Comparison of ENCODE assay signal across 8 mouse cellular contexts in the genomic region with DNA sequence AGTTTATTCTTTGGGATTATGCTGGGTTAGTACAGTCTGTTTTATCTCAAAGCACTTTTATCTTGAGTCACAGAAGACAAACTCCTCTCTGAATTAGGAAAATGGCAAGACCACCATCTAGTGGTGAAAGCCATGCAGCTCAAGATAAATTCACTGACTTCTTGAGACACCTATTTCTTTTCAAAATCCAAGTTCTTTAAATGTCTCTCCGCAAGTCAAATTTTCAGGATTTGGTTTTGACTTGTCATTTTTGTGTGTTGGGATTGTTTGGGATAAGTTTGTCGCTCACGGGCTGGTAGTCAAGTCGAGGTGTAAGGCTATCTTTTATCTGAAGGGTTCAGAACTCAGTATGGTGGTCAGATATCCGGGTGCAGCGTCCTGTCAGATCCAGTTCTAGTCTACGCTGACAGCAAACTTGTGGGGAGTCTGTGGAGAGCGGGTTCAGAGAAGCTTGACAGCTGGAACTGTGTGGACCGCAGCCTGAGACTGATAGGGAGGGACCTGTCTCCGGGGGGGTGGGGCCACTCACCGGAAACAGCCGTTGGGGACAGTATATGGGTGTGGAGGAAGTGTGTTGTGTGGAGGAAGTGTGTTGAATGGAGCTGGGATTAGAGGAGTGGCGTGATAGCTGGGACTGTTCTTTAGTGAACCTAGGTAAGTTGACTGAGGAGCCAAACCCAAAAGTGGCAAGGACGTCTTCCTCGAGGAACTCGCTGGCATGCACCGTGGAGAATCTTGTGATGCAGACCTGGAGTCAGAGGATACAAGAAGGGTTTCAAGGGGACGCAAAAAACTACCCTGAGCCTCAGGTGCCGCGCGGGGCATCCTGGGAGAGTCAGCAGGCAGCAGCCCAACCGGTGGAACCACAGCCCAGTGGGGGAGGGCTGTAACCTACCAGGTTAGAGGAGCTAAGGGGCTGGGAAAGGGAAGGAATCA. TPM values are rescaled to one million over a fixed set of nuclear protein-coding genes. Genes with fewer than 3 reads are reported as not detected.
DNase-seq lines count a peak whose midpoint lies in the region; ATAC-seq and TF ChIP-seq lines count a peak whose summit lies in the region.

Zfp54 (plus strand) TSS at position 564 of the 936 bp plus-strand sequence.

- H3K79me2 ChIP-seq in MEL (ENCODE audit: control insufficient read depth, insufficient read depth, low read length, poor library complexity): 0 out of 2 replicates have a peak, but pooled peaks cover 1% of the 10 kb centered on the region

- H3K27me3 ChIP-seq in MEL (ENCODE audit: control insufficient read depth in 1 of 2, insufficient read depth in 2 of 2, low read length in 2 of 2): no peaks in the 10 kb centered on the region
- H3K27me3 ChIP-seq in forebrain, embryonic 15.5 days: no peaks in the 10 kb centered on the region
- no peaks in the 10 kb centered on the region for H3K27me3 ChIP-seq in neural tube, embryonic 14.5 days (ENCODE audit: control insufficient read depth, insufficient read depth, low read length)
- H3K27me3 ChIP-seq in testis, adult 2 months (ENCODE audit: control insufficient read depth, insufficient read depth, low read length): no peaks in the 10 kb centered on the region

- TF ChIP-seq CTCF in MEL (IDR thresholded peaks at IDR 0.05 in 2 of 3, conservative IDR thresholded peaks at IDR 0.05 in 1 of 3; ENCODE audit: control insufficient read depth in 1 of 3, insufficient read depth in 1 of 3, low read depth in 2 of 3, low read length in 3 of 3, poor library complexity in 1 of 3, severe bottlenecking in 1 of 3): peak; percentile 15 to 93 (median 86); a peak in 4 of 6 replicates
- peak; percentile 32; the same call in 1 of the 2 replicates for TF ChIP-seq CTCF in testis, adult 2 months (IDR thresholded peaks at IDR 0.05; ENCODE audit: control insufficient read depth, insufficient read depth, insufficient replicate concordance, low read depth, low read length)

- intact Hi-C loops in heart, postnatal 36 days (cut with DNase I): loop anchor here (2.0 to 5.0 kb wide), 4 partner anchors 26 to 191 kb away; no protein-coding TSS in a partner anchor

- no peaks in the 10 kb centered on the region for H3K9me3 ChIP-seq in MEL (replicated peaks; ENCODE audit: insufficient read depth, low read length)
- H3K9me3 ChIP-seq in forebrain, embryonic 15.5 days: no peaks in the 10 kb centered on the region
- H3K9me3 ChIP-seq in neural tube, embryonic 14.5 days (ENCODE audit: control insufficient read depth, low read length): no peaks in the 10 kb centered on the region

- TF ChIP-seq RAD21 in MEL (IDR thresholded peaks at IDR 0.05; ENCODE audit: low read depth, low read length): peak; percentile 94

- H3K27ac ChIP-seq in MEL (ENCODE audit: control insufficient read depth, low read depth, low read length): peak within 1 kb of the TSS; percentile 94
- H3K27ac ChIP-seq in forebrain, embryonic 15.5 days (replicated peaks): 0 out of 2 replicates have a peak within 1 kb of the TSS, but pooled peaks have one; percentile 29
- H3K27ac ChIP-seq in neural tube, embryonic 14.5 days (ENCODE audit: low read depth, low read length): peak within 1 kb of the TSS; percentile 39; the same call in 1 of the 2 replicates
- peak within 1 kb of the TSS; percentile 87 for H3K27ac ChIP-seq in testis, adult 2 months (ENCODE audit: control insufficient read depth, insufficient read depth, low read depth, low read length)

- peak within 1 kb of the TSS; percentile 65 for H3K9ac ChIP-seq in MEL (ENCODE audit: control insufficient read depth, low read depth, low read length, poor library complexity, severe bottlenecking)
- H3K9ac ChIP-seq in forebrain, embryonic 15.5 days (replicated peaks): peak within 1 kb of the TSS; percentile 54
- H3K9ac ChIP-seq in neural tube, embryonic 14.5 days (replicated peaks; ENCODE audit: low read depth, low read length): peak within 1 kb of the TSS; percentile 52

- H3K36me3 ChIP-seq in MEL (ENCODE audit: control insufficient read depth in 1 of 2, insufficient read depth in 2 of 2, low read length in 2 of 2): peaks cover 0 to 10% of the 10 kb centered on the region in 2 experiments; a peak in 1 of 4 replicates
- H3K36me3 ChIP-seq in forebrain, embryonic 15.5 days: no peaks in the 10 kb centered on the region
- H3K36me3 ChIP-seq in neural tube, embryonic 14.5 days (ENCODE audit: control insufficient read depth, insufficient read depth, low read length): no peaks in the 10 kb centered on the region
- H3K36me3 ChIP-seq in testis, adult 2 months (ENCODE audit: control insufficient read depth, insufficient read depth, low read length): no peaks in the 10 kb centered on the region

- WGBS in forebrain, embryonic 15.5 days: 1% methylated on average over 22 of the region's 22 CpGs
- under 1% methylated on average over 22 of the region's 22 CpGs for WGBS in neural tube, embryonic 14.5 days

- H3K4me1 ChIP-seq in MEL (ENCODE audit: control insufficient read depth in 1 of 2, insufficient read depth in 2 of 2, low read length in 2 of 2): peaks cover 3 to 11% of the 10 kb centered on the region in 2 experiments; a peak in 3 of 4 replicates
- peaks cover 11% of the 10 kb centered on the region for H3K4me1 ChIP-seq in forebrain, embryonic 15.5 days
- 0 out of 2 replicates have a peak, but pooled peaks cover 3% of the 10 kb centered on the region for H3K4me1 ChIP-seq in neural tube, embryonic 14.5 days (ENCODE audit: control insufficient read depth, insufficient read depth, low read length)
- H3K4me1 ChIP-seq in testis, adult 2 months (ENCODE audit: control insufficient read depth, insufficient read depth, low read length): peaks cover 5% of the 10 kb centered on the region

- ATAC-seq in forebrain, embryonic 15.5 days (replicated peaks): peak; percentile 98
- peak; percentile 98 for ATAC-seq in neural tube, embryonic 14.5 days (ENCODE audit: low read depth)

- H3K4me2 ChIP-seq in forebrain, embryonic 15.5 days (replicated peaks): peak within 1 kb of the TSS; percentile 88
- H3K4me2 ChIP-seq in neural tube, embryonic 14.5 days (ENCODE audit: low read depth, low read length): peak within 1 kb of the TSS; percentile 86

- TF ChIP-seq EP300 in MEL (IDR thresholded peaks at IDR 0.05; ENCODE audit: low read depth in 1 of 2, low read length in 2 of 2): peak; percentile 63 to 76

- H3K4me3 ChIP-seq in MEL (ENCODE audit: control insufficient read depth in 1 of 2, insufficient read depth in 1 of 2, low read depth in 2 of 2, low read length in 2 of 2): peak within 1 kb of the TSS; percentile 71 to 72
- peak within 1 kb of the TSS; percentile 46 for H3K4me3 ChIP-seq in forebrain, embryonic 15.5 days
- H3K4me3 ChIP-seq in neural tube, embryonic 14.5 days (ENCODE audit: low read depth, low read length): peak within 1 kb of the TSS; percentile 43
- H3K4me3 ChIP-seq in testis, adult 2 months (ENCODE audit: control insufficient read depth, low read depth, low read length): peak within 1 kb of the TSS; percentile 82

- DNase-seq in MEL (ENCODE audit: low read depth, low spot score): peak; percentile 94
- DNase-seq in cerebellum, adult 11-12 months: peak; percentile 31
- DNase-seq in heart, postnatal 36 days: peak; percentile 64
- peak; percentile 4 to 64 for DNase-seq in layer of hippocampus, adult 18-20 months (ENCODE audit: low spot score in 2 of 2)
- peak; percentile 79 to 88 for DNase-seq in lung, adult 18-20 months

- peak; percentile 59 to 87; a peak in 3 of 4 replicates for TF ChIP-seq POLR2A in MEL (IDR thresholded peaks at IDR 0.05; ENCODE audit: control insufficient read depth in 1 of 2, insufficient read depth in 1 of 2, low read depth in 1 of 2, low read length in 2 of 2, poor library complexity in 1 of 2)
- peak; percentile 47; the same call in 1 of the 2 replicates for TF ChIP-seq POLR2A in testis, adult 2 months (IDR thresholded peaks at IDR 0.05; ENCODE audit: control insufficient read depth, low read depth, low read length)

TF ChIP-seq in MEL, 35 proteins besides CTCF, POLR2A, EP300 and RAD21 (continues in another document):
- TF ChIP-seq MYC (IDR thresholded peaks at IDR 0.05; ENCODE audit: low read depth, low read length) (no peak; the same call in 1 of the 2 replicates), ZC3H11A (IDR thresholded peaks at IDR 0.05; ENCODE audit: low read depth, low read length) (peak; percentile 80), GATA1 (IDR thresholded peaks at IDR 0.05; ENCODE audit: low read depth, low read length) (peak; percentile 89), BHLHE40 (IDR thresholded peaks at IDR 0.05; ENCODE audit: borderline replicate concordance, low read depth, low read length) (0 out of 2 replicates have a peak, but pooled peaks have one; percentile 22), CHD2 (IDR thresholded peaks at IDR 0.05; ENCODE audit: low read length) (peak; percentile 22; the same call in 1 of the 2 replicates), UBTF (IDR thresholded peaks at IDR 0.05; ENCODE audit: borderline replicate concordance, insufficient read depth, low read depth, low read length) (no peak), HCFC1 (IDR thresholded peaks at IDR 0.05; ENCODE audit: low read depth, low read length) (peak; percentile 74), MAFK (IDR thresholded peaks at IDR 0.05; ENCODE audit: borderline replicate concordance, low read depth, low read length) (no peak), MYB (IDR thresholded peaks at IDR 0.05; ENCODE audit: low read depth, low read length) (peak; percentile 89), NELFE (IDR thresholded peaks at IDR 0.05; ENCODE audit: low read depth, low read length) (peak; percentile 72), NRF1 (IDR thresholded peaks at IDR 0.05; ENCODE audit: insufficient read depth, low read depth, low read length, poor library complexity, severe bottlenecking) (no peak), POLR2AphosphoS5 (IDR thresholded peaks at IDR 0.05; ENCODE audit: borderline replicate concordance, low read depth, low read length) (0 out of 2 replicates have a peak, but pooled peaks have one; percentile 24), GABPA (IDR thresholded peaks at IDR 0.05; ENCODE audit: low read depth, low read length) (no peak), USF2 (IDR thresholded peaks at IDR 0.05; ENCODE audit: borderline replicate concordance in 1 of 2, insufficient read depth in 1 of 2, low read depth in 1 of 2, low read length in 2 of 2) (no peak), POLR2AphosphoS2 (IDR thresholded peaks at IDR 0.05; ENCODE audit: low read length) (peak; percentile 40; the same call in 1 of the 2 replicates)

RNA-seq across cellular contexts. Expression of gene Zfp54, which starts in this region (rescaled TPM):
- total RNA-seq in MEL (2012; rRNA removed): 2.0 and 2.7 TPM in 2 replicates
- 1 to 10 TPM in 1 of 2 experiments, not detected in 1; 1.5 TPM for polyA plus RNA-seq in MEL (2012; ENCODE audit: insufficient read depth in 1 of 2, insufficient read length in 2 of 2, low read depth in 1 of 2, low replicate concordance in 2 of 2, missing spikeins in 1 of 2)
- polyA plus RNA-seq in forebrain, embryonic 15.5 days (2015; fragmentation: Nextera tagmentation; extraction: Ambion mirVana): 4.3 and 5.2 TPM in 2 replicates
- total RNA-seq in heart, postnatal 36 days (2021): 1 to 10 TPM in 1 of 2 experiments, under 1 TPM in 1; 0.68 to 1.5 TPM
- total RNA-seq in layer of hippocampus, adult 18-20 months (2021): 1 to 10 TPM in 1 of 2 experiments, under 1 TPM in 1; 0.84 to 1.5 TPM
- polyA plus RNA-seq in neural tube, embryonic 14.5 days (2014; fragmentation: Nextera tagmentation; extraction: Ambion mirVana): 5.2 and 7.6 TPM in 2 replicates
- polyA plus RNA-seq in testis, adult 2 months (2012; rRNA removed): 3.1 and 4.3 TPM in 2 replicates

Comparison
In these comparisons a context has a peak if more than half of its experiments do, and no peak if none do; other contexts are left out.
1. Peak in every context shown above with its lines: DNase-seq, ATAC-seq, H3K4me3 ChIP-seq and H3K27ac ChIP-seq.
2. DNase-seq: peak in every context shown above with its lines; median percentile 94 in MEL; 84 in lung, adult 18-20 months; 64 in heart, postnatal 36 days; 34 in layer of hippocampus, adult 18-20 months; 31 in cerebellum, adult 11-12 months.
3. H3K27ac ChIP-seq: peak in every context shown above with its lines; median percentile 94 in MEL; 87 in testis, adult 2 months; 39 in neural tube, embryonic 14.5 days; 29 in forebrain, embryonic 15.5 days.